ENCODE assay signal across 15 mouse cellular contexts in genomic region chr9:90041556-90041955, GRCm38 (mm10).
"Had no signal": no experiment of that assay in that cellular context is flagged by ENCODE, and none has a peak within 500 bp of the region (broad histone marks: within the 10 kb centered on the region; RNA-seq: fewer than 3 reads in every experiment).

No protein-coding gene starts in this region.

- ATAC-seq: forebrain, embryonic 13.5 days; forebrain, embryonic 14.5 days; forebrain, embryonic 15.5 days; forebrain, embryonic 16.5 days; forebrain, postnatal 0 days had no signal

- DNase-seq: cerebellum, adult 9-10 months; cerebellum, adult 9-11 months; embryo, embryonic 11 days; forebrain, postnatal 0 days; gastrocnemius, adult 2 months; gastrocnemius, postnatal 10 days; gastrocnemius, postnatal 14 days; gastrocnemius, postnatal 25 days; gastrocnemius, postnatal 36 days; heart, adult 18-20 months; heart, adult 2 months had no signal
